17 mouse cellular contexts compared by ENCODE assay signal in the genomic region with DNA sequence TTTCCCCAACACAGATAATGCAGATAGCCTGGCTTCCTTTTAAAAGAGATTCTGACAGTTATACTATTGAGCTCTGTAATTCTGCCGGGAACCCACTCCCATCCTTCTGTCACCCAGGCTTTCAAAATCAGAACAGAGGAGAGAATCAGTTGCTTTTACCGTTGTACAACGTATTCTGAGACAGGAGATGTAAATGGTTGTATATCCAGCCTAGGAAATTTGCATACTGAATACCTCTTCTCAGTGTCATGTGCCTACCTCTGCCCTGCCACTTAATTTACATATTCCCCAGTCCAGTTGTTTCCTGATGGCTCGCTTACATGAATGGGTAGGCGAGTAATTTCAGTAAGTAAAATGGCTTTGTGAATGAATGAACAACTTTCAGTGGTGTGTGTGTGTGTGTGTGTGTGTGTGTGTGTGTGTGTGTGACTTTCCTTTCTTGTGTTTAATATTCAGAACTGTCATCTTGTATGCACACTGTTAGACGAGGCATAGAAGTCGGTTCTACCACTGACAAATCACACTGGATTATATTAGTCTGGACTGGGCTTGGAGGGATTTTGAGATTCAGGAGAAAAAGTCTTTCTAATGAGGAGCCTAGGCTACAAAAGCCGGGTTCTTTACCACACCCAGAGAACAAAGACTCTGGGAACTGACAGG.
DNase-seq lines count a peak whose midpoint lies in the region; ATAC-seq and TF ChIP-seq lines count a peak whose summit lies in the region.
"Had no signal": no experiment of that assay in that cellular context is flagged by ENCODE, and none has a peak within 500 bp of the region (broad histone marks: within the 10 kb centered on the region; RNA-seq: fewer than 3 reads in every experiment).

No protein-coding gene starts in this region.

- H3K36me3 ChIP-seq in hindbrain, embryonic 14.5 days (replicated peaks; ENCODE audit: control insufficient read depth, insufficient read depth): no peaks in the 10 kb centered on the region
- H3K36me3 ChIP-seq in midbrain, postnatal 0 days (ENCODE audit: insufficient read depth, low read length): no peaks in the 10 kb centered on the region
- no peaks in the 10 kb centered on the region for H3K36me3 ChIP-seq in liver, embryonic 12.5 days
- H3K36me3 ChIP-seq: embryonic facial prominence, embryonic 12.5 days; G1E; kidney, embryonic 15.5 days had no signal

- TF ChIP-seq CTCF in brain, embryonic 14.5 days (IDR thresholded peaks at IDR 0.05; ENCODE audit: borderline replicate concordance, extremely low read depth, insufficient read depth, insufficient read length): no peak
- no peak for TF ChIP-seq CTCF in midbrain, postnatal 0 days (IDR thresholded peaks at IDR 0.05)

- 39% methylated on average over 8 of the region's 8 CpGs for WGBS in hindbrain, embryonic 14.5 days
- WGBS in midbrain, postnatal 0 days: 35% methylated on average over 8 of the region's 8 CpGs
- WGBS in liver, embryonic 12.5 days (ENCODE audit: insufficient replicate concordance): 64% methylated on average over 8 of the region's 8 CpGs

- no peaks in the 10 kb centered on the region for H3K9me3 ChIP-seq in hindbrain, embryonic 14.5 days (ENCODE audit: control insufficient read depth, low read length)
- H3K9me3 ChIP-seq in midbrain, postnatal 0 days (ENCODE audit: low read length): no peaks in the 10 kb centered on the region
- no peaks in the 10 kb centered on the region for H3K9me3 ChIP-seq in liver, embryonic 12.5 days (replicated peaks)
- H3K9me3 ChIP-seq: embryonic facial prominence, embryonic 12.5 days; G1E; kidney, embryonic 15.5 days had no signal

- peak; percentile 4 for DNase-seq in ES-CJ7 (ENCODE audit: low read depth, low spot score)
- DNase-seq in brain, embryonic 14.5 days (ENCODE audit: low read depth): peak; percentile 57
- DNase-seq in hindbrain, embryonic 14.5 days (ENCODE audit: low spot score): no peak
- no peak for DNase-seq in midbrain, postnatal 0 days (ENCODE audit: low spot score)
- DNase-seq in cerebellum, postnatal 25 days: no peak
- no peak for DNase-seq in heart, postnatal 25 days (ENCODE audit: low spot score)
- DNase-seq: adrenal gland, adult 2 months; cerebellum, adult 18-20 months; gastrocnemius, postnatal 36 days; heart, postnatal 36 days; liver; lung, adult 18-20 months had no signal

- no peak for TF ChIP-seq POLR2A in brain, embryonic 14.5 days (IDR thresholded peaks at IDR 0.05; ENCODE audit: borderline replicate concordance, extremely low read depth, insufficient read depth, insufficient read length, poor library complexity, severe bottlenecking)

- H3K27me3 ChIP-seq in hindbrain, embryonic 14.5 days (ENCODE audit: control insufficient read depth, insufficient read depth, low read length): no peaks in the 10 kb centered on the region
- H3K27me3 ChIP-seq in midbrain, postnatal 0 days (ENCODE audit: insufficient read depth, low read length): no peaks in the 10 kb centered on the region
- H3K27me3 ChIP-seq in liver, embryonic 12.5 days (replicated peaks): no peaks in the 10 kb centered on the region
- H3K27me3 ChIP-seq: embryonic facial prominence, embryonic 12.5 days; kidney, embryonic 15.5 days had no signal

- no peak overlapping the region for H3K4me3 ChIP-seq in hindbrain, embryonic 14.5 days (replicated peaks; ENCODE audit: low read length)
- no peak overlapping the region for H3K4me3 ChIP-seq in midbrain, postnatal 0 days (ENCODE audit: low read depth, low read length)
- no peak overlapping the region for H3K4me3 ChIP-seq in liver, embryonic 12.5 days
- H3K4me3 ChIP-seq: embryonic facial prominence, embryonic 12.5 days; kidney, embryonic 15.5 days had no signal

- no peak overlapping the region for H3K4me2 ChIP-seq in hindbrain, embryonic 14.5 days (replicated peaks)
- H3K4me2 ChIP-seq in midbrain, postnatal 0 days (ENCODE audit: low read depth, low read length, poor library complexity, severe bottlenecking): no peak overlapping the region
- H3K4me2 ChIP-seq in liver, embryonic 12.5 days: no peak overlapping the region
- H3K4me2 ChIP-seq: embryonic facial prominence, embryonic 12.5 days; kidney, embryonic 15.5 days had no signal

- peak; percentile 70; the same call in 1 of the 2 replicates for ATAC-seq in hindbrain, embryonic 14.5 days (ENCODE audit: low FRiP score)
- 0 out of 2 replicates have a peak, but pooled peaks have one; percentile 54 for ATAC-seq in midbrain, postnatal 0 days (ENCODE audit: low FRiP score)
- ATAC-seq in liver, embryonic 12.5 days: no peak
- ATAC-seq: intestine, embryonic 16.5 days had no signal

- intact Hi-C loops in heart, postnatal 25 days (cut with DNase I): no loop called here

- H3K4me1 ChIP-seq in hindbrain, embryonic 14.5 days (replicated peaks; ENCODE audit: control insufficient read depth, insufficient read depth, low read length): no peaks in the 10 kb centered on the region
- H3K4me1 ChIP-seq in midbrain, postnatal 0 days (ENCODE audit: insufficient read depth, low read length): no peaks in the 10 kb centered on the region
- no peaks in the 10 kb centered on the region for H3K4me1 ChIP-seq in liver, embryonic 12.5 days
- H3K4me1 ChIP-seq: embryonic facial prominence, embryonic 12.5 days; kidney, embryonic 15.5 days had no signal

- no peak overlapping the region for H3K27ac ChIP-seq in hindbrain, embryonic 14.5 days
- no peak overlapping the region for H3K27ac ChIP-seq in midbrain, postnatal 0 days (ENCODE audit: low read depth, low read length)
- H3K27ac ChIP-seq in liver, embryonic 12.5 days: no peak overlapping the region
- H3K27ac ChIP-seq: embryonic facial prominence, embryonic 12.5 days; kidney, embryonic 15.5 days had no signal

- H3K9ac ChIP-seq in hindbrain, embryonic 14.5 days: no peak overlapping the region
- no peak overlapping the region for H3K9ac ChIP-seq in midbrain, postnatal 0 days (replicated peaks; ENCODE audit: low read length, poor library complexity, severe bottlenecking)
- H3K9ac ChIP-seq in liver, embryonic 12.5 days: no peak overlapping the region
- H3K9ac ChIP-seq: embryonic facial prominence, embryonic 12.5 days; kidney, embryonic 15.5 days had no signal

Comparison
In these comparisons a context has a peak if more than half of its experiments do, and no peak if none do; other contexts are left out.
1. DNase-seq: peak in ES-CJ7 (single experiment) and brain, embryonic 14.5 days (single experiment); none in hindbrain, embryonic 14.5 days (single experiment), midbrain, postnatal 0 days (single experiment), cerebellum, postnatal 25 days (0 of 2) and heart, postnatal 25 days (single experiment).